Mouse (Mus musculus) C2C12 (cell line): ENCODE results near the gene Kifap3. TPM values are rescaled to one million over a fixed set of nuclear protein-coding genes. Genes with fewer than 3 reads are reported as not detected.
"Not testable (repeated sequence)": the region's sequence is repeated elsewhere in the genome, so short reads cannot be mapped to it uniquely, and the experiment has no call there.

Experiments
- H3K27me3 ChIP-seq: one replicate; pipeline ENCODE4 v1.6.1; 2011; ENCODE audit not compliant: control insufficient read depth, insufficient read depth, insufficient read length
- H3K36me3 ChIP-seq: one replicate; pipeline ENCODE4 v1.6.1; 2011; ENCODE audit not compliant: control insufficient read depth, insufficient read depth
- H3K4me3 ChIP-seq: one replicate; pipeline ENCODE4 v1.5.1; 2011; ENCODE audit warnings: mild to moderate bottlenecking, control low read depth; ENCODE audit not compliant: poor library complexity, insufficient read depth, severe bottlenecking
- H3K79me2 ChIP-seq: one replicate; pipeline ENCODE4 v1.6.1; 2011; ENCODE audit not compliant: control insufficient read depth, insufficient read depth
- H3K79me3 ChIP-seq: one replicate; pipeline ENCODE4 v1.6.1; 2011; ENCODE audit warnings: low read depth, control low read depth
- H3ac ChIP-seq: one replicate; pipeline ENCODE3; 2011; ENCODE audit warnings: low read depth; ENCODE audit not compliant: control insufficient read depth, insufficient read length
- CEBPB ChIP-seq: IDR thresholded peaks from one replicate; pipeline ENCODE4 v1.6.1; 2011; ENCODE audit warnings: low read depth, mild to moderate bottlenecking, control low read depth, moderate library complexity
- CTCF ChIP-seq: IDR thresholded peaks from one replicate; pipeline ENCODE4 v1.5.1; 2011; ENCODE audit not compliant: control insufficient read depth, insufficient read depth, insufficient read length
- FOSL1 ChIP-seq: IDR thresholded peaks from one replicate; pipeline ENCODE4 v1.8.0; 2011; ENCODE audit warnings: mild to moderate bottlenecking, low read length; ENCODE audit not compliant: poor library complexity, insufficient read depth, severe bottlenecking
- MAX ChIP-seq: IDR thresholded peaks from one replicate; pipeline ENCODE4 v1.6.1; 2011; ENCODE audit warnings: mild to moderate bottlenecking, control low read depth
- MYOD1 ChIP-seq: IDR thresholded peaks from one replicate; pipeline ENCODE4 v1.6.1; 2011; ENCODE audit warnings: low read depth; ENCODE audit not compliant: control insufficient read depth, insufficient read length
- MYOG ChIP-seq: IDR thresholded peaks from one replicate; pipeline ENCODE4 v1.6.1; 2011; ENCODE audit not compliant: control insufficient read depth, insufficient read length; ENCODE audit errors: extremely low read depth
- USF1 ChIP-seq: IDR thresholded peaks from one replicate; pipeline ENCODE4 v1.6.1; 2011; ENCODE audit warnings: low read depth, mild to moderate bottlenecking, control low read depth, moderate library complexity
- polyA plus RNA-seq: library from polyadenylated mRNA; unstranded; fragments of >200 nt; fragmentation: generic; extraction: Trizol; gene quantifications from one replicate; pipeline ENCODE4 v1.2.1, GENCODE M21; 2012; ENCODE audit warnings: missing spikeins

The Kifap3 gene
- polyA plus RNA-seq, 1 experiment, result 9.5 TPM

- Histone ChIP-seq H3K79me2 (no peaks in the 10 kb centered on the region), H3K4me3 (no peak overlapping the region), H3ac (no peak overlapping the region), H3K79me3 (no peaks in the 10 kb centered on the region), H3K27me3 (no peaks in the 10 kb centered on the region), H3K36me3 (no peaks in the 10 kb centered on the region)
- TF ChIP-seq MAX (no peak), CEBPB (no peak), USF1 (no peak), CTCF (no peak), MYOG (no peak), FOSL1 (no peak), MYOD1 (no peak)
These were observed 21.7 kb upstream of the Kifap3 start for GRCm38 (mm10) chr1:163757462-163758207.

- H3ac ChIP-seq, H3K27me3 ChIP-seq, H3K79me3 ChIP-seq, H3K4me3 ChIP-seq, H3K79me2 ChIP-seq, H3K36me3 ChIP-seq: not testable (repeated sequence)
These were observed 4.2 kb downstream of the Kifap3 start for GRCm38 (mm10) chr1:163783577-163783976.

GRCm38 (mm10) chr1:163821365-163821764, 42.0 kb downstream of the Kifap3 start:
- TF ChIP-seq CEBPB (no peak), CTCF (no peak), MYOG (no peak), FOSL1 (no peak), USF1 (no peak), MAX (no peak), MYOD1 (no peak)
- Histone ChIP-seq H3K79me2 (no peaks in the 10 kb centered on the region), H3K36me3 (peaks cover 2% of the 10 kb centered on the region), H3ac (no peak overlapping the region), H3K4me3 (no peak overlapping the region), H3K79me3 (no peaks in the 10 kb centered on the region), H3K27me3 (no peaks in the 10 kb centered on the region)

- Histone ChIP-seq H3K79me3 (no peaks in the 10 kb centered on the region), H3K79me2 (no peaks in the 10 kb centered on the region), H3K36me3 (no peaks in the 10 kb centered on the region), H3K27me3 (no peaks in the 10 kb centered on the region), H3ac (no peak overlapping the region), H3K4me3 (no peak overlapping the region)
- no peak for TF ChIP-seq FOSL1
- TF ChIP-seq MAX, result no peak
These were observed 50.1 kb downstream of the Kifap3 start for GRCm38 (mm10) chr1:163829482-163829881.

- Histone ChIP-seq H3ac (no peak overlapping the region), H3K79me2 (no peaks in the 10 kb centered on the region), H3K79me3 (no peaks in the 10 kb centered on the region), H3K4me3 (no peak overlapping the region), H3K27me3 (no peaks in the 10 kb centered on the region), H3K36me3 (no peaks in the 10 kb centered on the region)
- TF ChIP-seq MYOG (no peak), MYOD1 (no peak), MAX (no peak), CEBPB (no peak), USF1 (no peak), CTCF (no peak), FOSL1 (no peak)
These were observed 54.7 kb downstream of the Kifap3 start for GRCm38 (mm10) chr1:163834066-163834465.

GRCm38 (mm10) chr1:163835062-163835461, 55.7 kb downstream of the Kifap3 start:
- H3K27me3 ChIP-seq, result no peaks in the 10 kb centered on the region
- TF ChIP-seq MYOG, result no peak
- no peak for TF ChIP-seq CEBPB
- TF ChIP-seq CTCF, result no peak
- TF ChIP-seq MAX, result no peak
- no peak for TF ChIP-seq FOSL1
- TF ChIP-seq USF1, result no peak
- TF ChIP-seq MYOD1, result no peak
- no peaks in the 10 kb centered on the region for H3K36me3 ChIP-seq
- H3K79me3 ChIP-seq, result no peaks in the 10 kb centered on the region
- no peak overlapping the region for H3ac ChIP-seq
- H3K79me2 ChIP-seq, result no peaks in the 10 kb centered on the region
- no peak overlapping the region for H3K4me3 ChIP-seq

- H3K36me3 ChIP-seq, H3K27me3 ChIP-seq, H3ac ChIP-seq, H3K79me3 ChIP-seq, H3K4me3 ChIP-seq, H3K79me2 ChIP-seq: not testable (repeated sequence)
These were observed 59.1 kb downstream of the Kifap3 start for GRCm38 (mm10) chr1:163838482-163838881.
